Mouse (Mus musculus) heart, adult 2 months (tissue): ENCODE measurements around the gene Calml3. TPM values are rescaled to one million over a fixed set of nuclear protein-coding genes. Genes with fewer than 3 reads are reported as not detected.

ENCODE experiments used
- DNase-seq, 2 experiments: peaks; one replicate each; pipeline ENCODE4 v3.0.0; 2021
- H3K27ac ChIP-seq: fragments of 200-600 bp; 2 replicates; pipeline ENCODE4 v1.8.1; 2022
- H3K27me3 ChIP-seq: fragments of 200-500 bp; 2 replicates; pipeline ENCODE4 v1.6.1; 2012; ENCODE audit warnings: mild to moderate bottlenecking, low read length, inconsistent platforms, mixed read lengths; ENCODE audit not compliant: control insufficient read depth, insufficient read depth
- H3K36me3 ChIP-seq: fragments of 200-500 bp; 2 replicates; pipeline ENCODE4 v1.6.1; 2012; ENCODE audit warnings: low read length, inconsistent platforms; ENCODE audit not compliant: control insufficient read depth, insufficient read depth
- H3K4me1 ChIP-seq: fragments of 200-500 bp; 2 replicates; pipeline ENCODE4 v1.6.1; 2011; ENCODE audit warnings: low read length; ENCODE audit not compliant: control insufficient read depth, insufficient read depth
- H3K4me3 ChIP-seq: fragments of 200-600 bp; 2 replicates; pipeline ENCODE4 v1.8.1; 2022
- H3K79me2 ChIP-seq: fragments of 200-500 bp; replicated peaks from 2 replicates; pipeline ENCODE4 v1.6.1; 2012; ENCODE audit warnings: mild to moderate bottlenecking, inconsistent platforms, low read length, moderate library complexity, mixed read lengths; ENCODE audit not compliant: control insufficient read depth, insufficient read depth
- H3K9ac ChIP-seq: fragments of 200-500 bp; 2 replicates; pipeline ENCODE4 v1.6.1; 2012; ENCODE audit warnings: low read depth, mild to moderate bottlenecking, control low read depth, inconsistent platforms, low read length, mixed read lengths
- CTCF ChIP-seq: fragments of 200-600 bp; IDR thresholded peaks from 2 replicates; pipeline ENCODE4 v1.8.1; 2022; ENCODE audit warnings: antibody characterized with exemption, mild to moderate bottlenecking, moderate library complexity
- EP300 ChIP-seq: fragments of 200-500 bp; IDR thresholded peaks from 2 replicates; pipeline ENCODE4 v1.6.1; 2011; ENCODE audit warnings: low read depth, low read length, control low read depth; ENCODE audit not compliant: insufficient read depth
- POLR2A ChIP-seq: fragments of 200-500 bp; IDR thresholded peaks from 2 replicates; pipeline ENCODE4 v1.6.1; 2011; ENCODE audit warnings: mild to moderate bottlenecking, low read depth, low read length, control low read depth; ENCODE audit not compliant: insufficient read depth
- WGBS: fragments of 180-500 bp; shearing (Covaris S2); methylation state at CpG from one replicate; pipeline ENCODE4 v1.1.7; 2018; 5-methylcytosine and 5-hydroxymethylcytosine counted together
- intact Hi-C: fragments of 180-260 bp; cut with DNase I; formaldehyde crosslinking; loops from one replicate; pipeline ENCODE4 v1.15.1; 2025
- polyA plus RNA-seq: library from polyadenylated mRNA; depleted of rRNA; stranded (reverse); fragments of >200 nt; gene quantifications from 2 replicates; pipeline ENCODE4 v1.2.3, GENCODE M21; 2012
- total RNA-seq, 2 experiments: library from RNA; stranded (reverse); gene quantifications; 2 replicates each; pipeline ENCODE4 v1.2.3; 2021

Gene Calml3
- total and polyA plus RNA-seq, 3 experiments: 2.7 TPM; not detected in 2

DNA sequence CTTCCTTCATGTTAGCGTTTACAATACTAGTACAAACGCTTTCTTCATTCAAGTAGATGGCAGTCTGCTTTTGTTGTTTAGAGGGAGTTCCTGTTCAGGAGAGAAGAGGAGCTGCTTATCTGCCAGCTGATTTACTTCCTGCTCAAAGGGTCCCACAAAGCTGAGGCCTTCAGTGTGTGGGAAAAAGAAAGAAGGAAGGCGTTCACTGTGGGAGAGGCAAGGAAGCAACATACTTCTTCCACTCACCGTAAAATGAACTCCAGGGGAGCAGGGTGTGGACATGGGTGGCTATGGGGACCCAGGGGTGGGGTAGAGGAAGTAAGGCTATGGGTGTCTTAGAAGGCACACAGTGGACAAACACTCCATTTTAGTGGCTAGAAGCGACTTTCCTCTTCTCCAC is 1.5 kb upstream of the Calml3 start:
- DNase-seq: no peak
- Histone ChIP-seq H3K27me3 (no peaks in the 10 kb centered on the region), H3K27ac (no peak overlapping the region), H3K79me2 (no peaks in the 10 kb centered on the region), H3K36me3 (no peaks in the 10 kb centered on the region), H3K4me3 (no peak overlapping the region), H3K4me1 (no peaks in the 10 kb centered on the region), H3K9ac (no peak overlapping the region)
- TF ChIP-seq CTCF (no peak), EP300 (no peak), POLR2A (no peak)
- 52% methylated on average over 5 of the region's 5 CpGs for WGBS
- intact Hi-C loops: no loop called here

- no peak for TF ChIP-seq CTCF
- TF ChIP-seq POLR2A: no peak
- no peak for TF ChIP-seq EP300
- WGBS: 34% methylated on average over 2 of the region's 2 CpGs
Observed at GRCm38 (mm10) chr13:3805132-3805531, 1.0 kb upstream of the Calml3 start.

GRCm38 (mm10) chr13:3799386-3799785 is 4.7 kb downstream of the Calml3 start:
- TF ChIP-seq POLR2A (no peak), CTCF (no peak), EP300 (no peak)
- Histone ChIP-seq H3K9ac (no peak overlapping the region), H3K4me3 (no peak overlapping the region), H3K4me1 (no peaks in the 10 kb centered on the region; the same call in 1 of the 2 replicates), H3K27ac (no peak overlapping the region), H3K79me2 (no peaks in the 10 kb centered on the region), H3K27me3 (no peaks in the 10 kb centered on the region), H3K36me3 (no peaks in the 10 kb centered on the region)
- DNase-seq: no peak
- WGBS: 35% methylated on average over 3 of the region's 3 CpGs
- intact Hi-C loops: no loop called here

More at GRCm38 (mm10) chr13:3805132-3805531, 1.0 kb upstream of the Calml3 start:
- no peaks in the 10 kb centered on the region for H3K36me3 ChIP-seq
- H3K27ac ChIP-seq: no peak overlapping the region
- no peak for DNase-seq
- no peak overlapping the region for H3K9ac ChIP-seq
- intact Hi-C loops: no loop called here
- no peak overlapping the region for H3K4me3 ChIP-seq
- H3K27me3 ChIP-seq: no peaks in the 10 kb centered on the region
- no peaks in the 10 kb centered on the region for H3K79me2 ChIP-seq
- no peaks in the 10 kb centered on the region for H3K4me1 ChIP-seq

- no peaks in the 10 kb centered on the region for H3K79me2 ChIP-seq
- H3K4me3 ChIP-seq: no peak overlapping the region
- intact Hi-C loops: no loop called here
- no peak overlapping the region for H3K27ac ChIP-seq
- no peaks in the 10 kb centered on the region for H3K27me3 ChIP-seq
- TF ChIP-seq CTCF (no peak), EP300 (no peak), POLR2A (no peak)
- H3K36me3 ChIP-seq: no peaks in the 10 kb centered on the region
- no peak for DNase-seq
- no peaks in the 10 kb centered on the region; the same call in 1 of the 2 replicates for H3K4me1 ChIP-seq
- no peak overlapping the region for H3K9ac ChIP-seq
Observed at GRCm38 (mm10) chr13:3798751-3799150, 5.4 kb downstream of the Calml3 start.

DNA sequence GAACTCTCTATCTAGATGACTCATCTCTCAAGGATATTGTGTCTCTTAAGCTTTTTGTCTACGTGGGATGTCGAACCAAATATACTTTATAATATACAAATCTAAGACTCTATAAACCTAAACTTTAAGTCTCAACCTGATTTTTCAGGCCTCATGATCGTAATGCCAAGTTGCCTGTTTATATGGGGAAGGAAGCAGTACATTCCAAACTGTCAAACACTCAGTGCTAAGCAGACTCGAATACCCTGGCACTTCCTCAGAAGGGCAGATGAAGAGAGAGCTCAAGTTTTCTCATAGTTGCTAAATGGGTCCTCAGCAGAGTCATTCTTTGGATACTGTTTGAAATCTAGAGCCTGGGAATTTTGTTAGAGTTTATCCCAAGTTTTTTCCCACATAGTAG is 7.5 kb downstream of the Calml3 start:
- Histone ChIP-seq H3K27ac (no peak overlapping the region), H3K79me2 (no peaks in the 10 kb centered on the region), H3K36me3 (no peaks in the 10 kb centered on the region), H3K4me1 (no peaks in the 10 kb centered on the region; the same call in 1 of the 2 replicates), H3K4me3 (no peak overlapping the region), H3K9ac (no peak overlapping the region), H3K27me3 (no peaks in the 10 kb centered on the region)
- DNase-seq: no peak
- intact Hi-C loops: no loop called here
- 72% methylated on average over 4 of the region's 4 CpGs for WGBS
- TF ChIP-seq POLR2A (no peak), EP300 (no peak), CTCF (no peak)

GRCm38 (mm10) chr13:3789531-3789930 is 14.6 kb downstream of the Calml3 start:
- no peak for DNase-seq
- Histone ChIP-seq H3K27me3 (no peaks in the 10 kb centered on the region), H3K36me3 (no peaks in the 10 kb centered on the region), H3K79me2 (no peaks in the 10 kb centered on the region), H3K27ac (no peak overlapping the region), H3K4me3 (no peak overlapping the region), H3K9ac (no peak overlapping the region), H3K4me1 (no peaks in the 10 kb centered on the region)
- 74% methylated on average over 2 of the region's 2 CpGs for WGBS
- intact Hi-C loops: no loop called here
- TF ChIP-seq CTCF: no peak
- TF ChIP-seq EP300: no peak
